In genomic region chr9:58128926-58129413, GRCm38 (mm10) we compare ENCODE assay signal across 13 mouse cellular contexts. TPM values are rescaled to one million over a fixed set of nuclear protein-coding genes. Genes with fewer than 3 reads are reported as not detected.
A peak's percentile ranks its signal among the peaks of the same experiment; 100 is the strongest.
DNase-seq lines count a peak whose midpoint lies in the region; ATAC-seq and TF ChIP-seq lines count a peak whose summit lies in the region.
"Had no signal": no experiment of that assay in that cellular context is flagged by ENCODE, and none has a peak within 500 bp of the region (broad histone marks: within the 10 kb centered on the region; RNA-seq: fewer than 3 reads in every experiment).

No protein-coding gene starts in this region.

- H3K9me3 ChIP-seq in intestine, embryonic 15.5 days = no peaks in the 10 kb centered on the region
- H3K9me3 ChIP-seq in intestine, embryonic 16.5 days (ENCODE audit: control insufficient read depth, low read length) = no peaks in the 10 kb centered on the region
- no peaks in the 10 kb centered on the region for H3K9me3 ChIP-seq in embryonic facial prominence, embryonic 13.5 days
- no peaks in the 10 kb centered on the region for H3K9me3 ChIP-seq in midbrain, embryonic 14.5 days (ENCODE audit: control insufficient read depth, low read length)
- no peaks in the 10 kb centered on the region for H3K9me3 ChIP-seq in liver, postnatal 0 days (ENCODE audit: low read length)
- H3K9me3 ChIP-seq: G1E; liver, embryonic 12.5 days; megakaryocyte, embryonic 14.5 days had no signal

- no peaks in the 10 kb centered on the region for H3K27me3 ChIP-seq in intestine, embryonic 15.5 days (replicated peaks)
- no peaks in the 10 kb centered on the region for H3K27me3 ChIP-seq in intestine, embryonic 16.5 days (replicated peaks; ENCODE audit: control insufficient read depth, insufficient read depth, low read length)
- no peaks in the 10 kb centered on the region for H3K27me3 ChIP-seq in embryonic facial prominence, embryonic 13.5 days
- 0 out of 2 replicates have a peak, but pooled peaks cover 3% of the 10 kb centered on the region for H3K27me3 ChIP-seq in midbrain, embryonic 14.5 days (ENCODE audit: control insufficient read depth, insufficient read depth, low read length)
- peaks cover 39% of the 10 kb centered on the region for H3K27me3 ChIP-seq in liver, postnatal 0 days (ENCODE audit: insufficient read depth, low read length)

- DNase-seq in embryo, embryonic 10.5 days (ENCODE audit: low spot score) = peak; percentile 82
- DNase-seq in midbrain, embryonic 14.5 days = peak; percentile 33
- DNase-seq in right cerebral cortex, postnatal 10 days (ENCODE audit: low spot score in 2 of 2) = no peak
- DNase-seq in liver, postnatal 0 days = no peak
- DNase-seq: right cerebral cortex, postnatal 4 days; thymus, postnatal 14 days had no signal

- WGBS in intestine, embryonic 15.5 days = 22% methylated on average over 13 of the region's 13 CpGs
- WGBS in intestine, embryonic 16.5 days = 23% methylated on average over 13 of the region's 13 CpGs
- 4% methylated on average over 13 of the region's 13 CpGs for WGBS in embryonic facial prominence, embryonic 13.5 days
- WGBS in midbrain, embryonic 14.5 days = 5% methylated on average over 13 of the region's 13 CpGs
- WGBS in liver, postnatal 0 days (ENCODE audit: insufficient replicate concordance) = 23% methylated on average over 13 of the region's 13 CpGs

- no peak overlapping the region for H3K4me3 ChIP-seq in intestine, embryonic 15.5 days (replicated peaks)
- no peak overlapping the region for H3K4me3 ChIP-seq in intestine, embryonic 16.5 days (ENCODE audit: low read length)
- peak overlapping the region; percentile 12; the same call in 1 of the 2 replicates for H3K4me3 ChIP-seq in embryonic facial prominence, embryonic 13.5 days
- no peak overlapping the region for H3K4me3 ChIP-seq in midbrain, embryonic 14.5 days (replicated peaks; ENCODE audit: low read depth, low read length)
- H3K4me3 ChIP-seq in liver, postnatal 0 days (ENCODE audit: low read depth, low read length) = no peak overlapping the region
- H3K4me3 ChIP-seq: layer of hippocampus, adult 2 months; liver, embryonic 12.5 days; megakaryocyte, embryonic 14.5 days had no signal

- no peak for ATAC-seq in intestine, embryonic 15.5 days
- ATAC-seq in intestine, embryonic 16.5 days = no peak
- no peak; the same call in 1 of the 2 replicates for ATAC-seq in embryonic facial prominence, embryonic 13.5 days (ENCODE audit: insufficient number of reproducible peaks, insufficient read depth, low FRiP score, low TSS enrichment, low read depth)
- ATAC-seq in midbrain, embryonic 14.5 days (ENCODE audit: low FRiP score, low TSS enrichment) = no peak
- ATAC-seq in liver, postnatal 0 days = no peak
- ATAC-seq: liver, embryonic 12.5 days had no signal

- H3K4me1 ChIP-seq in intestine, embryonic 15.5 days (replicated peaks) = peaks cover 33% of the 10 kb centered on the region
- peaks cover 30% of the 10 kb centered on the region for H3K4me1 ChIP-seq in intestine, embryonic 16.5 days (ENCODE audit: control insufficient read depth, insufficient read depth, low read length)
- H3K4me1 ChIP-seq in embryonic facial prominence, embryonic 13.5 days = peaks cover 60% of the 10 kb centered on the region
- H3K4me1 ChIP-seq in midbrain, embryonic 14.5 days (ENCODE audit: control insufficient read depth, insufficient read depth, low read length) = peaks cover 16% of the 10 kb centered on the region
- H3K4me1 ChIP-seq in liver, postnatal 0 days (ENCODE audit: insufficient read depth) = no peaks in the 10 kb centered on the region
- H3K4me1 ChIP-seq: liver, embryonic 12.5 days; megakaryocyte, embryonic 14.5 days had no signal

- H3K4me2 ChIP-seq in intestine, embryonic 15.5 days (replicated peaks) = peak overlapping the region; percentile 11; the same call in 1 of the 2 replicates
- H3K4me2 ChIP-seq in intestine, embryonic 16.5 days (ENCODE audit: low read depth, low read length) = no peak overlapping the region
- peak overlapping the region; percentile 51 for H3K4me2 ChIP-seq in embryonic facial prominence, embryonic 13.5 days
- H3K4me2 ChIP-seq in midbrain, embryonic 14.5 days (ENCODE audit: low read length) = no peak overlapping the region
- H3K4me2 ChIP-seq in liver, postnatal 0 days (ENCODE audit: low read depth, low read length) = no peak overlapping the region
- H3K4me2 ChIP-seq: liver, embryonic 12.5 days had no signal

- 0 out of 2 replicates have a peak overlapping the region, but pooled peaks have one; percentile 8 for H3K9ac ChIP-seq in intestine, embryonic 15.5 days
- H3K9ac ChIP-seq in intestine, embryonic 16.5 days (ENCODE audit: low read depth, low read length) = no peak overlapping the region
- peak overlapping the region; percentile 51 for H3K9ac ChIP-seq in embryonic facial prominence, embryonic 13.5 days
- no peak overlapping the region for H3K9ac ChIP-seq in midbrain, embryonic 14.5 days (replicated peaks; ENCODE audit: low read length)
- no peak overlapping the region for H3K9ac ChIP-seq in liver, postnatal 0 days (replicated peaks)
- H3K9ac ChIP-seq: liver, embryonic 12.5 days had no signal

- no peak for TF ChIP-seq CTCF in liver, postnatal 0 days (IDR thresholded peaks at IDR 0.05; ENCODE audit: low read depth)

- TF ChIP-seq EP300 in liver, postnatal 0 days (IDR thresholded peaks at IDR 0.05; ENCODE audit: low read depth) = no peak

- H3K27ac ChIP-seq in intestine, embryonic 15.5 days = 0 out of 2 replicates have a peak overlapping the region, but pooled peaks have one; percentile 13
- no peak overlapping the region for H3K27ac ChIP-seq in intestine, embryonic 16.5 days (ENCODE audit: low read length)
- peak overlapping the region; percentile 80 for H3K27ac ChIP-seq in embryonic facial prominence, embryonic 13.5 days
- H3K27ac ChIP-seq in midbrain, embryonic 14.5 days (replicated peaks; ENCODE audit: low read depth, low read length) = no peak overlapping the region
- H3K27ac ChIP-seq in liver, postnatal 0 days (ENCODE audit: low read depth) = no peak overlapping the region
- H3K27ac ChIP-seq: layer of hippocampus, adult 2 months; liver, embryonic 12.5 days had no signal

- no peaks in the 10 kb centered on the region for H3K36me3 ChIP-seq in intestine, embryonic 15.5 days
- no peaks in the 10 kb centered on the region for H3K36me3 ChIP-seq in intestine, embryonic 16.5 days (ENCODE audit: control insufficient read depth, insufficient read depth, low read length)
- H3K36me3 ChIP-seq in embryonic facial prominence, embryonic 13.5 days = no peaks in the 10 kb centered on the region
- no peaks in the 10 kb centered on the region for H3K36me3 ChIP-seq in midbrain, embryonic 14.5 days (ENCODE audit: control insufficient read depth, insufficient read depth, low read length)
- no peaks in the 10 kb centered on the region for H3K36me3 ChIP-seq in liver, postnatal 0 days (replicated peaks; ENCODE audit: insufficient read depth, low read length)
- H3K36me3 ChIP-seq: G1E; liver, embryonic 12.5 days had no signal

RNA-seq across cellular contexts. Expression of gene Ccdc33, which starts 10.3 kb away (rescaled TPM):
- polyA plus RNA-seq in intestine, embryonic 15.5 days (2015; fragmentation: Nextera tagmentation; extraction: Ambion mirVana) = 0.09 TPM in 1 of 2 replicates, not detected in the other
- polyA plus RNA-seq in intestine, embryonic 16.5 days (2015; fragmentation: Nextera tagmentation; extraction: Ambion mirVana) = 0.39 and 0.82 TPM in 2 replicates
- polyA plus RNA-seq in embryonic facial prominence, embryonic 13.5 days (2015; fragmentation: Nextera tagmentation; extraction: Ambion mirVana) = 0.83 TPM in 1 of 2 replicates, not detected in the other
- polyA plus RNA-seq in midbrain, embryonic 14.5 days (2014; fragmentation: Nextera tagmentation; extraction: Ambion mirVana) = 0.09 and 0.54 TPM in 2 replicates
- polyA plus RNA-seq in liver, postnatal 0 days (2015; fragmentation: Nextera tagmentation; extraction: Ambion mirVana) = not detected in 2 replicates
- polyA plus RNA-seq: G1E; liver, embryonic 12.5 days had no signal

Comparison
In these comparisons a context has a peak if more than half of its experiments do, and no peak if none do; other contexts are left out.
1. H3K27ac ChIP-seq: peak in intestine, embryonic 15.5 days (single experiment) and embryonic facial prominence, embryonic 13.5 days (single experiment); none in intestine, embryonic 16.5 days (single experiment), midbrain, embryonic 14.5 days (single experiment) and liver, postnatal 0 days (single experiment).
2. H3K4me2 ChIP-seq: peak in intestine, embryonic 15.5 days (single experiment) and embryonic facial prominence, embryonic 13.5 days (single experiment); none in intestine, embryonic 16.5 days (single experiment), midbrain, embryonic 14.5 days (single experiment) and liver, postnatal 0 days (single experiment).
3. H3K9ac ChIP-seq: peak in intestine, embryonic 15.5 days (single experiment) and embryonic facial prominence, embryonic 13.5 days (single experiment); none in intestine, embryonic 16.5 days (single experiment), midbrain, embryonic 14.5 days (single experiment) and liver, postnatal 0 days (single experiment).
4. DNase-seq: peak in embryo, embryonic 10.5 days (single experiment) and midbrain, embryonic 14.5 days (single experiment); none in right cerebral cortex, postnatal 10 days (0 of 2) and liver, postnatal 0 days (single experiment).